Mouse (Mus musculus) T-helper 17 cell (primary cell): ENCODE measurements at regions not wholly inside any gene's neighbourhood (a gene's known extent, or its start where the extent isn't known, plus 50 kb on each side); places are given as distances from the start of the nearest gene placed in this dataset.

ENCODE experiments used
- in situ Hi-C, 2 experiments: fragments of 300-600 bp; cut with MboI, MseI; formaldehyde crosslinking; loops; 1 replicate in 1 of 2; 2 replicates in 1 of 2; pipeline ENCODE4 v1.15.1; 2025; ENCODE audit warnings: high pct_unique_total_duplicates in 2 of 2

GRCm38 (mm10) chr5:55677811-55678210 is 1679.5 kb downstream of the Stim2 start:
- in situ Hi-C loops, result loop anchor here in 1 of 2 experiments (25.0 kb wide), 1 partner anchor 1159 kb away; no protein-coding TSS in a partner anchor

DNA sequence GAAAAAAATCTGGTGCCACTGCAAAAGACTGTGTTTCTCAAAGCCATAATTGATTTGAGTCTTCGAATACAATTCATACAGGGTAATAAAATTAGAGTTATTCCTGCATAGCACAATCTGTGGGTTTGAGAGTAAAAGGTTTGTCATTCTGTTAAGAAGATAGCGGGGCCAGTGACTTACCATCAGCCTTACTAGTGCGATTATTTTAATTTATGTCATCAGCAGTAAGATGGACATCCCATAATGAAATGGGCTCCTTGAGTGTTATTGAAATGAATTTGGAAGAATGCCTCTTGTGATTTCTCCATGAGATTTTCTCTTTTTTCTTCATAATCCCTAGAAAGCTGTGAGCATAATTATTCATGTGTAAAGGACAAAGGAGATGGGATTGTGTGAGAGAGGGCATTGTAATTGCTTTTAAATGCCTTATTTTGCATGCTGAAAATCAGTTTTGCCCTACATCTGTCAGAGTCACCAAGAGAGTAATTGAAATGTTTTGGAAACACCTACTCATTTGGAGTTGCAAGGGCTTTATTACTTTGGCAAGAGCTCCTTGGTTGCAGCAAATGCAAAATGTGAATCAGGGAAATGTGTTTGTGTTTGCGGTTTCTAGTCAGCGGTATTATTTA is 1692.9 kb downstream of the Stim2 start:
- in situ Hi-C loops, result loop anchor here in 1 of 2 experiments (25.0 kb wide), 1 partner anchor 1146 kb away; no protein-coding TSS in a partner anchor

GRCm38 (mm10) chr5:55704512-55704911 is 1706.2 kb downstream of the Stim2 start:
- in situ Hi-C loops, result no loop called here

DNA sequence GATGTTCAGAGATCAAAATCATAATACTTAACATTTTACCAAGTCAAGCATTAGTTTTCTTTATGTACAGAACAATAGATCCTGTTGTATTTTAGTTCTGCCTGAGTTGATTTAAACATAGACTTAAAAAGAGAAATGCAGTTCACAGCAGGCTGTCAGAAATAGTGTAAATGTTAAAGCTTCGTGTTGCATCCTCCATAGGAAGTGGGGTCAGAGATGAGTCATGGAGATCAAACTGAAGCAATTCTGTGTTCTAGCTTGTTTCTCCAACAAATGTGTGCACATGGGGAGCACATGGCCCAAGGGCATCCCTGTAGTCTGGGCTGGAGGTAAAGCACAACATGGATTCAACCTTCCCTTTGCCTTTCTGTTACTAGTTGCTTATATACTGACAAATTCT is 1713.5 kb downstream of the Stim2 start:
- in situ Hi-C loops, result no loop called here

- in situ Hi-C loops, result no loop called here
These were observed 1736.8 kb downstream of the Stim2 start for GRCm38 (mm10) chr5:55735143-55735542.

GRCm38 (mm10) chr5:55761777-55762176 is 1763.5 kb downstream of the Stim2 start:
- in situ Hi-C loops, result no loop called here

DNA sequence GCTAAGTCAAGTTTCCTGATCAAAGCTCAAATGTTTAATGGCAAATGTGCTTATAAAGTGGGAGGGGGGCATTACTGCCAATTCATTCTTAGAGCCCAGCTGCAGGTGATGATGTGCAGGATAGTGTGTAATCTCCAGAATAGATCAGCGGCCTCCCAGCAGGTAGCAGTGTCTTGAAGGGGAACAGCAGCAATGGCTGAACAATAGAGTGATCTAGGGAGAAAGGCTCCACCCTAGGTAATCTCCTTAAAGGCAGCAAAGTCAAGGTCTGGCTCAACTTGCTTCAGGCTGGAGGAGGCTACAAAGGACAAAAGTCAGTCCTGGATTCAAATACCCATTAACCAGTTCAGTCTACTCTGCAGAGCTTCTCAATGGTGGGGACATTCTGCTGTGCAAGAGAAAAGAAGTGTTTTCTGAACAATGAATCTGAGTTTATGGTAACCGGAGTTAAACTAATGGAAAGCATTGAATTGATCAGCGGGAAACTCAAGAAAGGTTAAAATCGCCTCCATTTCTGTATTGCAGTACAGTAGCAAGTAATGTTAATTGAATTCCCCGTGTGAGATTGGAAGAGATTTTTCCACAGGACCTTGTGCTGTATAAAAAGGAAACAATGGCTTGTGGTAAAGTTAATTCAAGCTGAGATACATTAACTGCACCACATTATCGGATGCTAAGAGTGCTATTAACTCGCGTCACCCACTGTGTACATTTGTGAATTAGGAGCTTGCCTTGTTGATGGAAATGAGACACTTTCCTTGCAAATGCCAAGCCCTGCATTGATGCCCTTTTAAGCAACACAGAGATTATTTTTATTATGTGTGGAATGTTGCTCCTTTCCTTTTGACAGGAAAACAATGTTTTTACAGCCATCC is 1793.7 kb downstream of the Stim2 start:
- in situ Hi-C loops, result loop anchor here in 1 of 2 experiments (5.0 kb wide), 1 partner anchor 270 kb away; no protein-coding TSS in a partner anchor

DNA sequence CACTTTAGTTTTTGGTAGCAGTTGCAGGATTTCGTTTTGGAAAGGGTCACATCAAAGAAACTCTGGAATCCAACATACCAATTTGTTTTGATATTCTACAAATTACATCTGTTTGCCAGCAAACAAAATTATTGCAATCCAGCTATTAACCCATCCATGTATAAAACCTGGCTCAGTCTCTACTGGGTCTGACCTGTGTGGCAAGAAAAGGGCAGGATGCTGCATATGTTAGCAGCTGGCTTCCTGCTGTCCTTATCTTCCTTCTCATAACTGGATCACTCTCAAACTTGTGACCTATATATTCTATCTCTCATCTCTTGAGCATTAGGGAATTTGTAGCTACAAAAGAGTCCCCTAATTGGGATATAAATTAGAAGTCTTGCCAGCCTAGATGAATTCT is 1794.4 kb downstream of the Stim2 start:
- in situ Hi-C loops, result loop anchor here in 1 of 2 experiments (5.0 kb wide), 1 partner anchor 270 kb away; no protein-coding TSS in a partner anchor
